Mouse (Mus musculus) erythroblast, embryonic 14.5 days (primary cell): Measurements from ENCODE around the gene Fbxo24. TPM values are rescaled to one million over a fixed set of nuclear protein-coding genes. Genes with fewer than 3 reads are reported as not detected.

ENCODE experiments used
- H3K27me3 ChIP-seq: 2 replicates; pipeline ENCODE4 v1.6.1; 2012; ENCODE audit warnings: inconsistent platforms; ENCODE audit not compliant: control insufficient read depth
- H3K36me3 ChIP-seq: 2 replicates; pipeline ENCODE4 v1.6.1; 2012; ENCODE audit warnings: mild to moderate bottlenecking, inconsistent platforms; ENCODE audit not compliant: control insufficient read depth
- H3K4me1 ChIP-seq: 2 replicates; pipeline ENCODE4 v1.6.1; 2012; ENCODE audit warnings: inconsistent platforms; ENCODE audit not compliant: control insufficient read depth
- H3K4me3 ChIP-seq: replicated peaks from 2 replicates; pipeline ENCODE3; 2012; ENCODE audit warnings: moderate library complexity, mild to moderate bottlenecking, inconsistent platforms
- H3K9me3 ChIP-seq: 2 replicates; pipeline ENCODE4 v1.6.1; 2012; ENCODE audit warnings: low read length, inconsistent platforms, mixed read lengths; ENCODE audit not compliant: control insufficient read depth
- GATA1 ChIP-seq: IDR thresholded peaks from 2 replicates; pipeline ENCODE4 v1.6.1; 2012; ENCODE audit warnings: low read length, inconsistent platforms, mixed read lengths
- TAL1 ChIP-seq: IDR thresholded peaks from 3 replicates; pipeline ENCODE4 v1.6.1; 2012; ENCODE audit warnings: low read length, inconsistent platforms, mixed read lengths
- polyA plus RNA-seq: library from polyadenylated mRNA; stranded (reverse); fragments of >175 nt; gene quantifications from 2 replicates; pipeline ENCODE4 v1.2.3, GENCODE M21; 2012

Gene Fbxo24
- polyA plus RNA-seq, 1 experiment, result not detected

GRCm38 (mm10) chr5:137645091-137645651 is 16.4 kb upstream of the Fbxo24 start:
- peaks cover 37% of the 10 kb centered on the region for H3K36me3 ChIP-seq
- TF ChIP-seq GATA1 (no peak), TAL1 (no peak)
- peaks cover 51% of the 10 kb centered on the region for H3K4me1 ChIP-seq
- H3K9me3 ChIP-seq, result no peaks in the 10 kb centered on the region
- H3K27me3 ChIP-seq, result peaks cover 29% of the 10 kb centered on the region
- peak overlapping the region; percentile 18 for H3K4me3 ChIP-seq

GRCm38 (mm10) chr5:137644484-137644883 is 15.7 kb upstream of the Fbxo24 start:
- TF ChIP-seq TAL1 (no peak), GATA1 (no peak)
- H3K4me1 ChIP-seq, result peaks cover 44% of the 10 kb centered on the region
- H3K4me3 ChIP-seq, result no peak overlapping the region
- no peaks in the 10 kb centered on the region for H3K9me3 ChIP-seq
- peaks cover 39% of the 10 kb centered on the region for H3K36me3 ChIP-seq
- peaks cover 29% of the 10 kb centered on the region for H3K27me3 ChIP-seq

DNA sequence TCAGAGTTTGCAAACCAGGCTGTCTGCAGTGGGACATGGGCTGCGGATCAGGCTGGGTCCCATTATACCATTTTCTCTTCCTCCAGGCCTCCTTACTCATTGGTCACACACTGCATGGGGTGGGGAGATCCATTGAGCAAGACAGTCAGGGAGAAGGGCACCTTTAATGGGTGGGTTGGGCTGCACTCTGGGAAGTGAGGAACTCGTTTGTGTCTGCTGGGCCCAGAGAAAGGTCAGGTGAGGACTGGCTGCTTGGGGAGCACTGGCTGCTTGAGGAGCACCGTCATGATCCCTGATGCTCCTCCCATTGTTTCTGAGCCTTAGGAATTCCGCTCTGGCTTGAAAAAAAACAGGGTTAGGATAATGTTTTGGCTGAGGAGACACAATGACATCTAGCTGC is 14.1 kb upstream of the Fbxo24 start:
- Histone ChIP-seq H3K4me3 (no peak overlapping the region), H3K27me3 (peaks cover 29% of the 10 kb centered on the region), H3K36me3 (peaks cover 52% of the 10 kb centered on the region), H3K4me1 (peaks cover 29% of the 10 kb centered on the region), H3K9me3 (no peaks in the 10 kb centered on the region)
- TF ChIP-seq TAL1 (no peak), GATA1 (no peak)

- Histone ChIP-seq H3K9me3 (no peaks in the 10 kb centered on the region), H3K36me3 (peaks cover 70% of the 10 kb centered on the region), H3K4me3 (no peak within 1 kb of the TSS), H3K27me3 (peaks cover 24% of the 10 kb centered on the region), H3K4me1 (peaks cover 20% of the 10 kb centered on the region)
- no peak for TF ChIP-seq TAL1
- TF ChIP-seq GATA1, result no peak
These were observed 12.3 kb upstream of the Fbxo24 start, which contains the start of gene Sap25 for GRCm38 (mm10) chr5:137641054-137641453. Gene Sap25 (plus strand): TSS chr5:137641334.

DNA sequence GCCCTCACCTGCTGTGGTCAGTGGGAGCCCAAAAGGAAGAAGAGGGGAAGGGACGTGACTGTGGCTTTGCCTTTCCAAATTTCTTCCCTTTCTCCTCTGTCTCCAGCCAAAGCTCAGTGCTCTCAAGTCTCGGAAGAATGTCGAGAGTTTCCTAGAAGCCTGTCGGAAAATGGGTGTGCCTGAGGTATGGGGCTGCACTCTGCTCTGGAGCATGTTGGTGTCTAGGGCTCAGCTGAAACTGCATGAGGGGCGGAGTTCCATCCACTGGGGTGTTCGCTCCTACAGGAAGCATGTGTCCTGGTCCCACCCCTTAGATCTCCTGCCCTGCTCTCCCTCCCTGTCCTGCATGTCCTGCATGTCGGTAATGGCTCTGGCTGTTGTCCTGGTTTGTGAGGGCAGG is 10.7 kb upstream of the Fbxo24 start:
- no peak overlapping the region for H3K4me3 ChIP-seq
- H3K9me3 ChIP-seq, result no peaks in the 10 kb centered on the region
- peaks cover 7% of the 10 kb centered on the region for H3K4me1 ChIP-seq
- peaks cover 86% of the 10 kb centered on the region for H3K36me3 ChIP-seq
- TF ChIP-seq TAL1 (no peak), GATA1 (no peak)
- H3K27me3 ChIP-seq, result peaks cover 9% of the 10 kb centered on the region

DNA sequence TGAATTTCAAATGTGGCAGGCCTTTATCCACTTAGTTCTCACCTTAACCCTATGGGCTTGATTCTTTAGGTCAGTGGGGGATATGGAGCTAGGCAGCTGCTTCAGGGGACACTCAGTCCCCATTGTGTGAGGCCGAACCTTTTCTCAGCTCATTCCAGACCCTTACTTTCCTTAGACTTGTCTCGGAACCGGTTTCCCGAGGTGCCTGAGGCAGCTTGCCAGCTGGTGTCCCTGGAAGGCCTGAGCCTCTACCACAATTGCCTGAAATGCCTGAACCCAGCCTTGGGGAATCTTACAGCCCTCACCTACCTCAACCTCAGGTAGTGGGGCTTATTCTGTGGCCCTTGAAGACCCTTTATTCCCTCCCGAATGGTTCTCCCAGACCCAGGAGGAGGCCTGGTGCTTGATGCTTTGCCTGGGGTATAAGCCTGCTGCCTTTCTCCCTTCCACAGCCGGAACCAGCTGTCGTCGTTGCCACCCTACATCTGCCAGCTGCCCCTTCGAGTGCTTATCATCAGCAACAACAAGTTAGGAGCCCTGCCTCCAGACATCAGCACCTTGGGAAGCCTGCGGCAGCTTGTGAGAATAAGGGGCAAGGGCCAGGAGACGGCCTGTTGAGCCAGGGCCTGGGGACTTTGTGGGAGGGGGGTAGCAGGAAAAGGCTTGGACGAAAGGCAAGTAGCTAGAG is 4.7 kb upstream of the Fbxo24 start:
- Histone ChIP-seq H3K4me3 (no peak overlapping the region), H3K36me3 (peaks cover 80% of the 10 kb centered on the region), H3K9me3 (no peaks in the 10 kb centered on the region), H3K27me3 (no peaks in the 10 kb centered on the region), H3K4me1 (peaks cover 37% of the 10 kb centered on the region)
- no peak for TF ChIP-seq TAL1

DNA sequence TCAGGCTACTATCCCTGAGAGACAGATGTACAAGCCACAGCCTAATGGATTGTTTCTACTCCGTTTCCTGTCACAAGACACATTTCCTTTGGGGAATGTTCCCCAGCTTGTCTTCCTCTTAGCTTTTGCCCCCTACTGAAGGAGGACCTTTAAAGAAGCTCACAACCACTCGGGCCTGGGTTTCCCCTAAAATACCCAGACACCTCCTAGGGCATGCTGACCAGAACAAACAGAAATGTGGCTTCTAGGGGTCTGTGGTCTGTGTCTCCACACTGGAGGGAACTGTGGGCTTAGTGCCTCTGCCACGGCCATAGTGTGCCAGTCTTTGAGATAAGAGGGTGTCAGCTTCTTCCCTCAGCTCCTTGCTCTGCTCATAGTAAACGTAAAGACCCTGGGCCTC is 2.8 kb upstream of the Fbxo24 start:
- TF ChIP-seq GATA1 (no peak), TAL1 (no peak)
- Histone ChIP-seq H3K4me3 (peak overlapping the region; percentile 99), H3K27me3 (no peaks in the 10 kb centered on the region), H3K4me1 (peaks cover 54% of the 10 kb centered on the region), H3K9me3 (no peaks in the 10 kb centered on the region), H3K36me3 (peaks cover 61% of the 10 kb centered on the region)

- Histone ChIP-seq H3K4me1 (peaks cover 54% of the 10 kb centered on the region), H3K9me3 (no peaks in the 10 kb centered on the region), H3K27me3 (no peaks in the 10 kb centered on the region), H3K4me3 (peak overlapping the region; percentile 99), H3K36me3 (peaks cover 57% of the 10 kb centered on the region)
- TF ChIP-seq GATA1 (no peak), TAL1 (no peak)
These were observed 2.4 kb upstream of the Fbxo24 start for GRCm38 (mm10) chr5:137631171-137631570.

DNA sequence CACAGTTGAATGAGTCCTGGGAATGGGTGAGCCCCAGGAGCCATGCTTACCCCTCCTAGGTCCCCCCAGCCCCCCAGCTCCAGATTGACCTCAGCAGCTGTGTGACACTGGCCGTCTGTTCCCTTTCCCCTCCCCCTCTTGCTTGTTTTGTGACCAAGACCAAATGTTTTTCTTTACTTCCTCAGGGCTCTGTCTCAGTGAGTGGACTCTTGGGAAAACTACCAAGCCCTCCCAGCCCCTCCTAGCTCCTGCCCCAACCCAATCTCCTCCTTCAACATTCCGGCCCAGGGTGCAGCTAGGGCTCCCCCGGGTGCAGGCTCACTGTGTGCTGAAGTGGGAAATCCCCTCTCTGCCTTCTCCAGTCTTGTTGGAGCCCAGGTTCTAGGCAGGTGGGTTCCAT is 1.8 kb upstream of the Fbxo24 start:
- peak overlapping the region; percentile 99 for H3K4me3 ChIP-seq
- TF ChIP-seq GATA1, result no peak
- TF ChIP-seq TAL1, result no peak
- H3K4me1 ChIP-seq, result peaks cover 54% of the 10 kb centered on the region
- no peaks in the 10 kb centered on the region for H3K9me3 ChIP-seq
- H3K36me3 ChIP-seq, result peaks cover 51% of the 10 kb centered on the region
- no peaks in the 10 kb centered on the region for H3K27me3 ChIP-seq
